Mouse (Mus musculus) brain, embryonic 14.5 days (tissue): ENCODE measurements around the gene Olfr1312.

Experiments
- CTCF ChIP-seq: fragments of 200-500 bp; IDR thresholded peaks from 2 replicates; pipeline ENCODE4 v1.5.1; 2012; ENCODE audit warnings: inconsistent platforms, mild to moderate bottlenecking, moderate library complexity, borderline replicate concordance; ENCODE audit not compliant: insufficient read depth, insufficient read length; ENCODE audit errors: extremely low read depth
- POLR2A ChIP-seq: fragments of 200-500 bp; IDR thresholded peaks from 2 replicates; pipeline ENCODE4 v1.6.1; 2012; ENCODE audit warnings: mild to moderate bottlenecking, inconsistent platforms, borderline replicate concordance; ENCODE audit not compliant: poor library complexity, insufficient read depth, insufficient read length, severe bottlenecking; ENCODE audit errors: extremely low read depth

- TF ChIP-seq CTCF (no peak), POLR2A (no peak)
Measured at GRCm38 (mm10) chr2:112077743-112078142, 27.7 kb upstream of the Olfr1312 start, which contains the start of gene Olfr1313.
